Mouse (Mus musculus): ENCODE results near the gene Adk. TPM values are rescaled to one million over a fixed set of nuclear protein-coding genes. Genes with fewer than 3 reads are reported as not detected.

Gene Adk
- total and polyA plus RNA-seq, 3 experiments, result 69.0 to 479 (median 102) TPM

GRCm38 (mm10) chr14:21034271-21034670, 18.1 kb upstream of the Adk start:
- no peak for DNase-seq (ENCODE audit: low read depth, low spot score)

GRCm38 (mm10) chr14:21034791-21035190, 17.6 kb upstream of the Adk start:
- Histone ChIP-seq H3K9ac (ENCODE audit: control insufficient read depth, low read depth, low read length, poor library complexity, severe bottlenecking) (no peak overlapping the region), H3K27me3 (ENCODE audit: control insufficient read depth in 1 of 2, insufficient read depth in 2 of 2, low read length in 2 of 2) (no peaks in the 10 kb centered on the region), H3K4me1 (ENCODE audit: control insufficient read depth in 1 of 2, insufficient read depth in 2 of 2, low read length in 2 of 2) (no peaks in the 10 kb centered on the region), H3K9me3 (replicated peaks; ENCODE audit: insufficient read depth, low read length) (no peaks in the 10 kb centered on the region), H3K36me3 (ENCODE audit: control insufficient read depth in 1 of 2, insufficient read depth in 2 of 2, low read length in 2 of 2) (peaks cover 0 to 15% of the 10 kb centered on the region in 2 experiments; a peak in 2 of 4 replicates), H3K27ac (ENCODE audit: control insufficient read depth, low read depth, low read length) (no peak overlapping the region), H3K4me3 (ENCODE audit: control insufficient read depth in 1 of 2, insufficient read depth in 1 of 2, low read depth in 2 of 2, low read length in 2 of 2) (no peak overlapping the region), H3K79me2 (ENCODE audit: control insufficient read depth, insufficient read depth, low read length, poor library complexity) (no peaks in the 10 kb centered on the region)
- TF ChIP-seq ETS1 (IDR thresholded peaks at IDR 0.05; ENCODE audit: low read depth, low read length), result no peak
- TF ChIP-seq BHLHE40 (IDR thresholded peaks at IDR 0.05; ENCODE audit: borderline replicate concordance, low read depth, low read length), result no peak
- TF ChIP-seq MAFK (IDR thresholded peaks at IDR 0.05; ENCODE audit: borderline replicate concordance, low read depth, low read length), result no peak
- TF ChIP-seq POLR2A (IDR thresholded peaks at IDR 0.05; ENCODE audit: control insufficient read depth in 1 of 2, insufficient read depth in 1 of 2, low read depth in 1 of 2, low read length in 2 of 2, poor library complexity in 1 of 2), result no peak
- no peak for TF ChIP-seq MXI1 (IDR thresholded peaks at IDR 0.05; ENCODE audit: low read depth, low read length)
- no peak for TF ChIP-seq HCFC1 (IDR thresholded peaks at IDR 0.05; ENCODE audit: low read depth, low read length)
- TF ChIP-seq TBP (IDR thresholded peaks at IDR 0.05; ENCODE audit: low read depth, low read length), result no peak
- no peak for TF ChIP-seq NRF1 (IDR thresholded peaks at IDR 0.05; ENCODE audit: insufficient read depth, low read depth, low read length, poor library complexity, severe bottlenecking)
- no peak for TF ChIP-seq USF1 (IDR thresholded peaks at IDR 0.05; ENCODE audit: low read depth, low read length)
- no peak for TF ChIP-seq NELFE (IDR thresholded peaks at IDR 0.05; ENCODE audit: low read depth, low read length)
- no peak for TF ChIP-seq CTCF (IDR thresholded peaks at IDR 0.05 in 2 of 3, conservative IDR thresholded peaks at IDR 0.05 in 1 of 3; ENCODE audit: control insufficient read depth in 1 of 3, insufficient read depth in 1 of 3, low read depth in 2 of 3, low read length in 3 of 3, poor library complexity in 1 of 3, severe bottlenecking in 1 of 3)
- TF ChIP-seq POLR2AphosphoS5 (IDR thresholded peaks at IDR 0.05; ENCODE audit: borderline replicate concordance, low read depth, low read length), result no peak
- no peak for TF ChIP-seq MAZ (IDR thresholded peaks at IDR 0.05; ENCODE audit: low read depth, low read length)
- TF ChIP-seq E2F4 (IDR thresholded peaks at IDR 0.05; ENCODE audit: borderline replicate concordance, low read depth, low read length), result no peak
- TF ChIP-seq MYC (IDR thresholded peaks at IDR 0.05; ENCODE audit: low read depth, low read length), result no peak
- no peak for TF ChIP-seq ZKSCAN1 (IDR thresholded peaks at IDR 0.05; ENCODE audit: low read depth, low read length)
- TF ChIP-seq KAT2A (conservative IDR thresholded peaks at IDR 0.05; ENCODE audit: low read depth, low read length), result no peak
- no peak for TF ChIP-seq UBTF (IDR thresholded peaks at IDR 0.05; ENCODE audit: borderline replicate concordance, insufficient read depth, low read depth, low read length)
- no peak for TF ChIP-seq JUND (IDR thresholded peaks at IDR 0.05; ENCODE audit: low read depth, low read length)
- DNase-seq (ENCODE audit: low read depth, low spot score), result no peak

More at GRCm38 (mm10) chr14:21034271-21034670, 18.1 kb upstream of the Adk start:
- H3K9me3 ChIP-seq (replicated peaks; ENCODE audit: insufficient read depth, low read length), result no peaks in the 10 kb centered on the region
- no peaks in the 10 kb centered on the region for H3K4me1 ChIP-seq (ENCODE audit: control insufficient read depth in 1 of 2, insufficient read depth in 2 of 2, low read length in 2 of 2)
- peaks cover 0 to 15% of the 10 kb centered on the region in 2 experiments; a peak in 2 of 4 replicates for H3K36me3 ChIP-seq (ENCODE audit: control insufficient read depth in 1 of 2, insufficient read depth in 2 of 2, low read length in 2 of 2)
- no peaks in the 10 kb centered on the region for H3K27me3 ChIP-seq (ENCODE audit: control insufficient read depth in 1 of 2, insufficient read depth in 2 of 2, low read length in 2 of 2)
- no peak overlapping the region for H3K27ac ChIP-seq (ENCODE audit: control insufficient read depth, low read depth, low read length)
- TF ChIP-seq CTCF (IDR thresholded peaks at IDR 0.05 in 2 of 3, conservative IDR thresholded peaks at IDR 0.05 in 1 of 3; ENCODE audit: control insufficient read depth in 1 of 3, insufficient read depth in 1 of 3, low read depth in 2 of 3, low read length in 3 of 3, poor library complexity in 1 of 3, severe bottlenecking in 1 of 3) (no peak), TBP (IDR thresholded peaks at IDR 0.05; ENCODE audit: low read depth, low read length) (no peak), BHLHE40 (IDR thresholded peaks at IDR 0.05; ENCODE audit: borderline replicate concordance, low read depth, low read length) (no peak), CHD1 (IDR thresholded peaks at IDR 0.05; ENCODE audit: low read depth, low read length) (no peak), ELF1 (IDR thresholded peaks at IDR 0.05; ENCODE audit: low read depth, low read length) (no peak), HCFC1 (IDR thresholded peaks at IDR 0.05; ENCODE audit: low read depth, low read length) (no peak), ZMIZ1 (IDR thresholded peaks at IDR 0.05; ENCODE audit: low read depth, low read length) (no peak), EP300 (IDR thresholded peaks at IDR 0.05; ENCODE audit: low read depth in 1 of 2, low read length in 2 of 2) (no peak), KAT2A (conservative IDR thresholded peaks at IDR 0.05; ENCODE audit: low read depth, low read length) (no peak)
- H3K9ac ChIP-seq (ENCODE audit: control insufficient read depth, low read depth, low read length, poor library complexity, severe bottlenecking), result no peak overlapping the region
- no peaks in the 10 kb centered on the region for H3K79me2 ChIP-seq (ENCODE audit: control insufficient read depth, insufficient read depth, low read length, poor library complexity)
- no peak overlapping the region for H3K4me3 ChIP-seq (ENCODE audit: control insufficient read depth in 1 of 2, insufficient read depth in 1 of 2, low read depth in 2 of 2, low read length in 2 of 2)
